Mouse (Mus musculus): ENCODE data around the gene Gm49345. TPM values are rescaled to one million over a fixed set of nuclear protein-coding genes. Genes with fewer than 3 reads are reported as not detected.
"Not testable (repeated sequence)": the region's sequence is repeated elsewhere in the genome, so short reads cannot be mapped to it uniquely, and the experiment has no call there.

The Gm49345 gene
- polyA plus RNA-seq (2015; fragmentation: Nextera tagmentation; extraction: Ambion mirVana), result 0.08 TPM in 1 of 2 replicates, not detected in the other

GRCm38 (mm10) chr13:67637294-67638007 lies at the start of gene Gm49345, which contains the start of gene Zfp729a:
Gene Gm49345, minus strand, starts transcription at chr13:67637769.
Gene Zfp729a, minus strand, starts transcription at chr13:67637791.
- TF ChIP-seq EP300 (IDR thresholded peaks at IDR 0.05; ENCODE audit: low read depth) (no peak; the same call in 1 of the 2 replicates), CTCF (IDR thresholded peaks at IDR 0.05; ENCODE audit: low read depth) (peak; percentile 74)
- Histone ChIP-seq H3K9me3 (ENCODE audit: low read length) (no peaks in the 10 kb centered on the region), H3K4me3 (ENCODE audit: low read depth, low read length) (peak within 1 kb of the TSS; percentile 89), H3K4me1 (ENCODE audit: insufficient read depth) (no peaks in the 10 kb centered on the region), H3K36me3 (replicated peaks; ENCODE audit: insufficient read depth, low read length) (no peaks in the 10 kb centered on the region), H3K27me3 (ENCODE audit: insufficient read depth, low read length) (no peaks in the 10 kb centered on the region), H3K27ac (ENCODE audit: low read depth) (peak within 1 kb of the TSS; percentile 77), H3K9ac (replicated peaks) (peak within 1 kb of the TSS; percentile 84), H3K4me2 (ENCODE audit: low read depth, low read length) (peak within 1 kb of the TSS; percentile 59)
- DNase-seq, result peak; percentile 78
- ATAC-seq, result peak; percentile 99
- under 1% methylated on average over 19 of the region's 19 CpGs for WGBS (ENCODE audit: insufficient replicate concordance)

- TF ChIP-seq EP300 (IDR thresholded peaks at IDR 0.05; ENCODE audit: low read depth) (no peak), CTCF (IDR thresholded peaks at IDR 0.05; ENCODE audit: low read depth) (no peak)
- whole genome bisulfite sequencing (ENCODE audit: insufficient replicate concordance), result 80% methylated on average over 4 of the region's 4 CpGs
These were observed 49.4 kb upstream of the Gm49345 start, which contains the start of gene Zfp738 for GRCm38 (mm10) chr13:67686971-67687370. Gene Zfp738, minus strand, starts transcription at chr13:67687071.

GRCm38 (mm10) chr13:67683841-67684240 lies 46.3 kb upstream of the Gm49345 start:
- Histone ChIP-seq H3K9ac (replicated peaks) (peak overlapping the region; percentile 86; the same call in 1 of the 2 replicates), H3K4me3 (ENCODE audit: low read depth, low read length) (peak overlapping the region; percentile 79), H3K4me2 (ENCODE audit: low read depth, low read length) (peak overlapping the region; percentile 72; the same call in 1 of the 2 replicates)
- DNase-seq; H3K4me1 ChIP-seq (ENCODE audit: insufficient read depth); H3K9me3 ChIP-seq (ENCODE audit: low read length); H3K36me3 ChIP-seq (replicated peaks; ENCODE audit: insufficient read depth, low read length); ATAC-seq; H3K27me3 ChIP-seq (ENCODE audit: insufficient read depth, low read length); H3K27ac ChIP-seq (ENCODE audit: low read depth): not testable (repeated sequence)
- WGBS (ENCODE audit: insufficient replicate concordance), result 60% methylated on average over 2 of the region's 2 CpGs

More at GRCm38 (mm10) chr13:67686971-67687370, 49.4 kb upstream of the Gm49345 start, which contains the start of gene Zfp738:
- H3K4me3 ChIP-seq (ENCODE audit: low read depth, low read length), result no peak within 1 kb of the TSS
- H3K4me2 ChIP-seq (ENCODE audit: low read depth, low read length), result no peak within 1 kb of the TSS
- H3K9me3 ChIP-seq (ENCODE audit: low read length), result no peaks in the 10 kb centered on the region
- H3K36me3 ChIP-seq (replicated peaks; ENCODE audit: insufficient read depth, low read length), result no peaks in the 10 kb centered on the region
- DNase-seq (no peak), ATAC-seq (no peak)
- H3K4me1 ChIP-seq (ENCODE audit: insufficient read depth), result no peaks in the 10 kb centered on the region
- no peak within 1 kb of the TSS for H3K9ac ChIP-seq (replicated peaks)
- no peak within 1 kb of the TSS for H3K27ac ChIP-seq (ENCODE audit: low read depth)
- H3K27me3 ChIP-seq (ENCODE audit: insufficient read depth, low read length), result no peaks in the 10 kb centered on the region

- peak overlapping the region; percentile 72 for H3K4me2 ChIP-seq (ENCODE audit: low read depth, low read length)
- not testable (repeated sequence) for H3K4me1 ChIP-seq (ENCODE audit: insufficient read depth); H3K27me3 ChIP-seq (ENCODE audit: insufficient read depth, low read length); H3K36me3 ChIP-seq (replicated peaks; ENCODE audit: insufficient read depth, low read length); H3K9me3 ChIP-seq (ENCODE audit: low read length)
- peak; percentile 22; the same call in 1 of the 2 replicates for TF ChIP-seq CTCF (IDR thresholded peaks at IDR 0.05; ENCODE audit: low read depth)
- peak overlapping the region; percentile 79 for H3K4me3 ChIP-seq (ENCODE audit: low read depth, low read length)
- peak; percentile 100 for ATAC-seq
- 0 out of 2 replicates have a peak overlapping the region, but pooled peaks have one; percentile 11 for H3K27ac ChIP-seq (ENCODE audit: low read depth)
- peak; percentile 78 for DNase-seq
- H3K9ac ChIP-seq (replicated peaks), result peak overlapping the region; percentile 86
- 9% methylated on average over 16 of the region's 16 CpGs for WGBS (ENCODE audit: insufficient replicate concordance)
These were observed 45.6 kb upstream of the Gm49345 start for GRCm38 (mm10) chr13:67682959-67683735.

- WGBS (ENCODE audit: insufficient replicate concordance), result 43% methylated on average over 2 of the region's 2 CpGs
- H3K27ac ChIP-seq (ENCODE audit: low read depth), result no peak overlapping the region
- H3K4me3 ChIP-seq (ENCODE audit: low read depth, low read length), result no peak overlapping the region
- ATAC-seq, result no peak
- H3K9ac ChIP-seq (replicated peaks), result no peak overlapping the region
- peaks cover 2% of the 10 kb centered on the region; the same call in 1 of the 2 replicates for H3K4me1 ChIP-seq (ENCODE audit: insufficient read depth)
- no peaks in the 10 kb centered on the region for H3K27me3 ChIP-seq (ENCODE audit: insufficient read depth, low read length)
- H3K4me2 ChIP-seq (ENCODE audit: low read depth, low read length), result no peak overlapping the region
- no peaks in the 10 kb centered on the region for H3K9me3 ChIP-seq (ENCODE audit: low read length)
- DNase-seq, result no peak
- TF ChIP-seq CTCF (IDR thresholded peaks at IDR 0.05; ENCODE audit: low read depth), result no peak
- no peak for TF ChIP-seq EP300 (IDR thresholded peaks at IDR 0.05; ENCODE audit: low read depth)
- H3K36me3 ChIP-seq (replicated peaks; ENCODE audit: insufficient read depth, low read length), result no peaks in the 10 kb centered on the region; the same call in 1 of the 2 replicates
These were observed 37.3 kb upstream of the Gm49345 start for GRCm38 (mm10) chr13:67674902-67675301.

GRCm38 (mm10) chr13:67652496-67652895 lies 14.9 kb upstream of the Gm49345 start:
- no peak overlapping the region for H3K4me3 ChIP-seq (ENCODE audit: low read depth, low read length)
- DNase-seq (no peak), ATAC-seq (no peak)
- no peaks in the 10 kb centered on the region for H3K9me3 ChIP-seq (ENCODE audit: low read length)
- no peaks in the 10 kb centered on the region for H3K27me3 ChIP-seq (ENCODE audit: insufficient read depth, low read length)
- no peak for TF ChIP-seq EP300 (IDR thresholded peaks at IDR 0.05; ENCODE audit: low read depth)
- no peak for TF ChIP-seq CTCF (IDR thresholded peaks at IDR 0.05; ENCODE audit: low read depth)
- no peak overlapping the region for H3K27ac ChIP-seq (ENCODE audit: low read depth)
- H3K9ac ChIP-seq (replicated peaks), result no peak overlapping the region
- no peak overlapping the region for H3K4me2 ChIP-seq (ENCODE audit: low read depth, low read length)
- no peaks in the 10 kb centered on the region for H3K36me3 ChIP-seq (replicated peaks; ENCODE audit: insufficient read depth, low read length)
- no peaks in the 10 kb centered on the region for H3K4me1 ChIP-seq (ENCODE audit: insufficient read depth)
- 45% methylated on average over 3 of the region's 3 CpGs for WGBS (ENCODE audit: insufficient replicate concordance)

Data from liver, postnatal 0 days (tissue).